ENCODE assay signal across 8 mouse cellular contexts in the genomic region with DNA sequence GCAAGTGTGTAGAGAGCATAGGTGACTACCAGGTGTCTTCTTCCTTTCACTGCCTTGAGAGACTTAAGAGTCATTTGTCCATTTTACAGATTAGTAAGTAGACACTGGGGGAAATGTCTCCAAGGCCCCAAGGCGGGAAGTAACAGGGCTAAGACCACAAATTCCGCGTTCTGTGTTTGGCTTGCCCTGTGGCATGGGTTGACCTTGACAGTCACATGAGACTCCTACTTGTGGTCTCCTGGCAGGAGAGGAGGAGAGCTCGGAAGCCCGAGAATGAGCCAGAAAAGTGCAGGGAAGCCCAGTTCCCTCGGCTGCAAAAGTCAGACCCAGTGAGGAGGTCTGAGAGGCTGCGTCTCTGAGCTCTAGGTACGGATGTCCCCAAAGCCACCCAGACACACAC. TPM values are rescaled to one million over a fixed set of nuclear protein-coding genes. Genes with fewer than 3 reads are reported as not detected.
DNase-seq lines count a peak whose midpoint lies in the region; ATAC-seq and TF ChIP-seq lines count a peak whose summit lies in the region.

No protein-coding gene starts in this region.

- H3K36me3 ChIP-seq in forebrain, embryonic 12.5 days (replicated peaks), result peaks cover 46% of the 10 kb centered on the region
- H3K36me3 ChIP-seq in kidney, adult 2 months (ENCODE audit: control insufficient read depth, insufficient read depth, low read length), result peaks cover 3% of the 10 kb centered on the region; the same call in 1 of the 2 replicates
- peaks cover 45% of the 10 kb centered on the region for H3K36me3 ChIP-seq in midbrain, embryonic 14.5 days (ENCODE audit: control insufficient read depth, insufficient read depth, low read length)

- ATAC-seq in forebrain, embryonic 12.5 days (ENCODE audit: low FRiP score), result no peak
- no peak for ATAC-seq in midbrain, embryonic 14.5 days (ENCODE audit: low FRiP score, low TSS enrichment)

- no peak overlapping the region for H3K27ac ChIP-seq in forebrain, embryonic 12.5 days
- H3K27ac ChIP-seq in kidney, adult 2 months (ENCODE audit: insufficient read depth, low read depth, low read length), result peak overlapping the region; percentile 92
- H3K27ac ChIP-seq in midbrain, embryonic 14.5 days (replicated peaks; ENCODE audit: low read depth, low read length), result no peak overlapping the region

- no peaks in the 10 kb centered on the region for H3K9me3 ChIP-seq in forebrain, embryonic 12.5 days
- H3K9me3 ChIP-seq in midbrain, embryonic 14.5 days (ENCODE audit: control insufficient read depth, low read length), result no peaks in the 10 kb centered on the region

- peaks cover 30% of the 10 kb centered on the region for H3K4me1 ChIP-seq in forebrain, embryonic 12.5 days
- peaks cover 8% of the 10 kb centered on the region; the same call in 1 of the 2 replicates for H3K4me1 ChIP-seq in kidney, adult 2 months (ENCODE audit: control insufficient read depth, insufficient read depth, low read length)
- H3K4me1 ChIP-seq in midbrain, embryonic 14.5 days (ENCODE audit: control insufficient read depth, insufficient read depth, low read length), result peaks cover 19% of the 10 kb centered on the region

- peak overlapping the region; percentile 90 for H3K4me2 ChIP-seq in forebrain, embryonic 12.5 days
- H3K4me2 ChIP-seq in midbrain, embryonic 14.5 days (ENCODE audit: low read length), result peak overlapping the region; percentile 87

- no peaks in the 10 kb centered on the region for H3K27me3 ChIP-seq in forebrain, embryonic 12.5 days
- no peaks in the 10 kb centered on the region for H3K27me3 ChIP-seq in kidney, adult 2 months (replicated peaks; ENCODE audit: control insufficient read depth, insufficient read depth, low read length)
- H3K27me3 ChIP-seq in midbrain, embryonic 14.5 days (ENCODE audit: control insufficient read depth, insufficient read depth, low read length), result no peaks in the 10 kb centered on the region

- peak overlapping the region; percentile 100 for H3K4me3 ChIP-seq in forebrain, embryonic 12.5 days (replicated peaks)
- peak overlapping the region; percentile 93; the same call in 1 of the 2 replicates for H3K4me3 ChIP-seq in kidney, adult 2 months (ENCODE audit: insufficient read depth, low read depth, low read length)
- peak overlapping the region; percentile 100 for H3K4me3 ChIP-seq in midbrain, embryonic 14.5 days (replicated peaks; ENCODE audit: low read depth, low read length)

- no peak for TF ChIP-seq CTCF in kidney, adult 2 months (conservative IDR thresholded peaks at IDR 0.05; ENCODE audit: insufficient read depth, insufficient read length, low read depth, low read length)

- peak overlapping the region; percentile 98; the same call in 1 of the 2 replicates for H3K9ac ChIP-seq in forebrain, embryonic 12.5 days
- H3K9ac ChIP-seq in midbrain, embryonic 14.5 days (replicated peaks; ENCODE audit: low read length), result no peak overlapping the region

- no peak for TF ChIP-seq POLR2A in kidney, adult 2 months (IDR thresholded peaks at IDR 0.05; ENCODE audit: low read depth, low read length)

- peak; percentile 92 for DNase-seq in heart, adult 11 months
- no peak for DNase-seq in heart, adult 18-20 months
- peak; percentile 50 for DNase-seq in kidney, adult 2 months
- no peak for DNase-seq in midbrain, embryonic 14.5 days
- DNase-seq in c-Kit-positive CD71-positive TER-119-positive erythroid progenitor cells, embryonic 14.5 days (ENCODE audit: low spot score), result no peak
- no peak for DNase-seq in right cerebral cortex, postnatal 4 days
- no peak for DNase-seq in cerebellum, postnatal 4 days (ENCODE audit: low spot score in 2 of 2)

- WGBS in forebrain, embryonic 12.5 days, result 90% methylated on average over 8 of the region's 8 CpGs
- 57% methylated on average over 8 of the region's 8 CpGs for WGBS in kidney, adult 2 months
- 90% methylated on average over 8 of the region's 8 CpGs for WGBS in midbrain, embryonic 14.5 days

RNA-seq across cellular contexts. Expression of gene Zfp629, which starts 2.1 kb away (rescaled TPM):
- 10 to 100 TPM; 16.5 TPM for total RNA-seq in heart, adult 18-20 months (2021)
- 31.7 and 34.6 TPM in 2 replicates for polyA plus RNA-seq in forebrain, embryonic 12.5 days (2016; fragmentation: Nextera tagmentation; extraction: Ambion mirVana)
- 12.3 and 16.9 TPM in 2 replicates for polyA plus RNA-seq in kidney, adult 2 months (2012; rRNA removed)
- 22.4 and 31.6 TPM in 2 replicates for polyA plus RNA-seq in midbrain, embryonic 14.5 days (2014; fragmentation: Nextera tagmentation; extraction: Ambion mirVana)

RNA-seq across cellular contexts. Expression of gene Rnf40, which starts 24.9 kb away (rescaled TPM):
- 10 to 100 TPM; 41.0 to 42.8 TPM for total RNA-seq in heart, adult 18-20 months (2021)
- polyA plus RNA-seq in forebrain, embryonic 12.5 days (2016; fragmentation: Nextera tagmentation; extraction: Ambion mirVana), result 67.7 and 74.1 TPM in 2 replicates
- polyA plus RNA-seq in kidney, adult 2 months (2012; rRNA removed), result 24.7 and 25.7 TPM in 2 replicates
- 40.7 and 45.0 TPM in 2 replicates for polyA plus RNA-seq in midbrain, embryonic 14.5 days (2014; fragmentation: Nextera tagmentation; extraction: Ambion mirVana)

RNA-seq across cellular contexts. Expression of gene Ccdc189, which starts 25.1 kb away (rescaled TPM):
- 10 to 100 TPM; 12.6 to 15.4 TPM for total RNA-seq in heart, adult 18-20 months (2021)
- 12.7 and 16.3 TPM in 2 replicates for polyA plus RNA-seq in forebrain, embryonic 12.5 days (2016; fragmentation: Nextera tagmentation; extraction: Ambion mirVana)
- polyA plus RNA-seq in kidney, adult 2 months (2012; rRNA removed), result 17.1 and 18.6 TPM in 2 replicates
- polyA plus RNA-seq in midbrain, embryonic 14.5 days (2014; fragmentation: Nextera tagmentation; extraction: Ambion mirVana), result 9.0 and 12.8 TPM in 2 replicates

RNA-seq across cellular contexts. Expression of gene Phkg2, which starts 40.4 kb away (rescaled TPM):
- total RNA-seq in heart, adult 18-20 months (2021), result 10 to 100 TPM; 14.9 to 16.4 TPM
- 56.6 and 60.7 TPM in 2 replicates for polyA plus RNA-seq in forebrain, embryonic 12.5 days (2016; fragmentation: Nextera tagmentation; extraction: Ambion mirVana)
- 53.6 and 65.6 TPM in 2 replicates for polyA plus RNA-seq in kidney, adult 2 months (2012; rRNA removed)
- polyA plus RNA-seq in midbrain, embryonic 14.5 days (2014; fragmentation: Nextera tagmentation; extraction: Ambion mirVana), result 54.8 and 61.6 TPM in 2 replicates

RNA-seq across cellular contexts. Expression of gene Tmem265, which starts 52.3 kb away (rescaled TPM):
- not detected for total RNA-seq in heart, adult 18-20 months (2021)
- 4.2 and 4.7 TPM in 2 replicates for polyA plus RNA-seq in forebrain, embryonic 12.5 days (2016; fragmentation: Nextera tagmentation; extraction: Ambion mirVana)
- polyA plus RNA-seq in kidney, adult 2 months (2012; rRNA removed), result not detected in 2 replicates
- 5.1 and 14.5 TPM in 2 replicates for polyA plus RNA-seq in midbrain, embryonic 14.5 days (2014; fragmentation: Nextera tagmentation; extraction: Ambion mirVana)

Comparison
In these comparisons a context has a peak if more than half of its experiments do, and no peak if none do; other contexts are left out.
1. DNase-seq: peak in heart, adult 11 months (single experiment) and kidney, adult 2 months (single experiment); none in heart, adult 18-20 months (0 of 2), midbrain, embryonic 14.5 days (single experiment), c-Kit-positive CD71-positive TER-119-positive erythroid progenitor cells, embryonic 14.5 days (single experiment), right cerebral cortex, postnatal 4 days (single experiment) and cerebellum, postnatal 4 days (0 of 2).
2. Peak in every context shown above with its lines, with median percentiles within 50 percentile points of each other: H3K4me3 ChIP-seq.